Mouse (Mus musculus) forebrain, embryonic 13.5 days (tissue): Measurements from ENCODE around the gene Camk1d. TPM values are rescaled to one million over a fixed set of nuclear protein-coding genes. Genes with fewer than 3 reads are reported as not detected.

ENCODE experiments used
- ATAC-seq: fragments of 200-750 bp; cut with Nextera tagmentation; 2 replicates; pipeline ENCODE4 v1.8.0; 2017
- H3K27ac ChIP-seq: fragments of 300-500 bp; sonication (generic); 2 replicates; pipeline ENCODE4 v1.5.1; 2015; ENCODE audit warnings: inconsistent platforms, mild to moderate bottlenecking, moderate library complexity
- H3K27me3 ChIP-seq: fragments of 300-500 bp; sonication (generic); 2 replicates; pipeline ENCODE4 v1.6.1; 2015; ENCODE audit warnings: mild to moderate bottlenecking, inconsistent platforms
- H3K36me3 ChIP-seq: fragments of 300-500 bp; sonication (generic); 2 replicates; pipeline ENCODE4 v1.6.1; 2015; ENCODE audit warnings: mild to moderate bottlenecking, inconsistent platforms; ENCODE audit not compliant: poor library complexity, severe bottlenecking
- H3K4me1 ChIP-seq: fragments of 300-500 bp; sonication (generic); 2 replicates; pipeline ENCODE4 v1.6.1; 2015; ENCODE audit warnings: inconsistent platforms
- H3K4me2 ChIP-seq: fragments of 300-500 bp; sonication (generic); 2 replicates; pipeline ENCODE4 v1.6.1; 2015; ENCODE audit warnings: inconsistent platforms, mild to moderate bottlenecking, moderate library complexity
- H3K4me3 ChIP-seq: fragments of 300-500 bp; sonication (generic); 2 replicates; pipeline ENCODE4 v1.5.1; 2015; ENCODE audit warnings: mild to moderate bottlenecking, inconsistent platforms
- H3K9ac ChIP-seq: fragments of 300-500 bp; sonication (generic); 2 replicates; pipeline ENCODE4 v1.6.1; 2015; ENCODE audit warnings: mild to moderate bottlenecking, inconsistent platforms
- H3K9me3 ChIP-seq: fragments of 300-500 bp; sonication (generic); replicated peaks from 2 replicates; pipeline ENCODE4 v1.6.1; 2016; ENCODE audit warnings: inconsistent platforms
- WGBS: fragments of 180-500 bp; shearing (Covaris S2); methylation state at CpG from one replicate; pipeline ENCODE4 v1.1.7; 2015; 5-methylcytosine and 5-hydroxymethylcytosine counted together
- polyA plus RNA-seq: library from polyadenylated mRNA; unstranded; fragments of >200 nt; fragmentation: Nextera tagmentation; extraction: Ambion mirVana; gene quantifications from 2 replicates; pipeline ENCODE4 v1.2.1, GENCODE M21; 2015

Camk1d gene
- polyA plus RNA-seq, 1 experiment from 2014 or later, result 2.8 TPM

GRCm38 (mm10) chr2:5675431-5676142 lies 38.7 kb downstream of the Camk1d start:
- ATAC-seq, result peak; percentile 87
- 71% methylated on average over 12 of the region's 12 CpGs for WGBS
- Histone ChIP-seq H3K27me3 (no peaks in the 10 kb centered on the region), H3K27ac (peak overlapping the region; percentile 21; the same call in 1 of the 2 replicates), H3K4me1 (peaks cover 15% of the 10 kb centered on the region), H3K9me3 (no peaks in the 10 kb centered on the region), H3K36me3 (no peaks in the 10 kb centered on the region), H3K9ac (no peak overlapping the region), H3K4me3 (no peak overlapping the region), H3K4me2 (no peak overlapping the region)

GRCm38 (mm10) chr2:5674512-5674911 lies 39.8 kb downstream of the Camk1d start:
- no peak for ATAC-seq
- Histone ChIP-seq H3K27me3 (no peaks in the 10 kb centered on the region), H3K4me1 (peaks cover 15% of the 10 kb centered on the region), H3K9me3 (no peaks in the 10 kb centered on the region), H3K36me3 (no peaks in the 10 kb centered on the region), H3K4me2 (no peak overlapping the region), H3K27ac (no peak overlapping the region), H3K9ac (no peak overlapping the region), H3K4me3 (no peak overlapping the region)
- 91% methylated on average over 9 of the region's 9 CpGs for WGBS

GRCm38 (mm10) chr2:5673816-5674215 lies 40.5 kb downstream of the Camk1d start:
- no peaks in the 10 kb centered on the region for H3K9me3 ChIP-seq
- H3K4me3 ChIP-seq, result no peak overlapping the region
- ATAC-seq, result no peak
- H3K27ac ChIP-seq, result no peak overlapping the region
- H3K9ac ChIP-seq, result no peak overlapping the region
- H3K36me3 ChIP-seq, result no peaks in the 10 kb centered on the region
- peaks cover 15% of the 10 kb centered on the region for H3K4me1 ChIP-seq
- 85% methylated on average over 6 of the region's 6 CpGs for WGBS
- H3K27me3 ChIP-seq, result no peaks in the 10 kb centered on the region
- H3K4me2 ChIP-seq, result no peak overlapping the region

GRCm38 (mm10) chr2:5672906-5673589 lies 41.3 kb downstream of the Camk1d start:
- Histone ChIP-seq H3K9ac (no peak overlapping the region), H3K4me2 (no peak overlapping the region), H3K4me3 (no peak overlapping the region), H3K4me1 (peaks cover 15% of the 10 kb centered on the region), H3K36me3 (no peaks in the 10 kb centered on the region), H3K27ac (no peak overlapping the region), H3K27me3 (no peaks in the 10 kb centered on the region), H3K9me3 (no peaks in the 10 kb centered on the region)
- no peak for ATAC-seq
- 79% methylated on average over 7 of the region's 7 CpGs for WGBS

GRCm38 (mm10) chr2:5670146-5670545 lies 44.2 kb downstream of the Camk1d start:
- no peak for ATAC-seq
- H3K27ac ChIP-seq, result no peak overlapping the region
- no peak overlapping the region for H3K4me2 ChIP-seq
- H3K9me3 ChIP-seq, result no peaks in the 10 kb centered on the region
- no peaks in the 10 kb centered on the region for H3K36me3 ChIP-seq
- H3K27me3 ChIP-seq, result no peaks in the 10 kb centered on the region
- 89% methylated on average over 10 of the region's 10 CpGs for WGBS
- H3K4me3 ChIP-seq, result no peak overlapping the region
- H3K4me1 ChIP-seq, result no peaks in the 10 kb centered on the region
- no peak overlapping the region for H3K9ac ChIP-seq

GRCm38 (mm10) chr2:5669498-5670040 lies 44.7 kb downstream of the Camk1d start:
- ATAC-seq, result no peak

GRCm38 (mm10) chr2:5668940-5669339 lies 45.4 kb downstream of the Camk1d start:
- H3K9ac ChIP-seq, result no peak overlapping the region
- H3K4me2 ChIP-seq, result no peak overlapping the region
- H3K9me3 ChIP-seq, result no peaks in the 10 kb centered on the region
- H3K36me3 ChIP-seq, result no peaks in the 10 kb centered on the region
- no peak overlapping the region for H3K4me3 ChIP-seq
- no peak overlapping the region for H3K27ac ChIP-seq
- H3K4me1 ChIP-seq, result no peaks in the 10 kb centered on the region
- no peaks in the 10 kb centered on the region for H3K27me3 ChIP-seq
- no peak for ATAC-seq
- WGBS, result 81% methylated on average over 4 of the region's 4 CpGs

More at GRCm38 (mm10) chr2:5669498-5670040, 44.7 kb downstream of the Camk1d start:
- H3K9me3 ChIP-seq, result no peaks in the 10 kb centered on the region
- H3K4me2 ChIP-seq, result no peak overlapping the region
- 93% methylated on average over 15 of the region's 15 CpGs for WGBS
- H3K4me3 ChIP-seq, result no peak overlapping the region
- H3K27ac ChIP-seq, result no peak overlapping the region
- no peak overlapping the region for H3K9ac ChIP-seq
- no peaks in the 10 kb centered on the region for H3K36me3 ChIP-seq
- H3K4me1 ChIP-seq, result no peaks in the 10 kb centered on the region
- H3K27me3 ChIP-seq, result no peaks in the 10 kb centered on the region

- no peak overlapping the region for H3K4me2 ChIP-seq
- no peak overlapping the region for H3K4me3 ChIP-seq
- H3K9ac ChIP-seq, result no peak overlapping the region
- H3K36me3 ChIP-seq, result no peaks in the 10 kb centered on the region
- no peaks in the 10 kb centered on the region for H3K9me3 ChIP-seq
- WGBS, result 93% methylated on average over 9 of the region's 9 CpGs
- H3K27me3 ChIP-seq, result no peaks in the 10 kb centered on the region
- H3K27ac ChIP-seq, result no peak overlapping the region
- no peaks in the 10 kb centered on the region for H3K4me1 ChIP-seq
- no peak for ATAC-seq
These were observed 50.8 kb downstream of the Camk1d start for GRCm38 (mm10) chr2:5663499-5663898.

- Histone ChIP-seq H3K27ac (no peak overlapping the region), H3K4me2 (no peak overlapping the region), H3K4me3 (no peak overlapping the region), H3K9ac (no peak overlapping the region), H3K27me3 (no peaks in the 10 kb centered on the region), H3K36me3 (no peaks in the 10 kb centered on the region), H3K9me3 (no peaks in the 10 kb centered on the region), H3K4me1 (no peaks in the 10 kb centered on the region)
- ATAC-seq, result no peak
- 68% methylated on average over 5 of the region's 5 CpGs for WGBS
These were observed 52.4 kb downstream of the Camk1d start for GRCm38 (mm10) chr2:5661946-5662345.

- no peaks in the 10 kb centered on the region for H3K9me3 ChIP-seq
- H3K4me1 ChIP-seq, result no peaks in the 10 kb centered on the region
- no peak for ATAC-seq
- no peak overlapping the region for H3K27ac ChIP-seq
- H3K27me3 ChIP-seq, result no peaks in the 10 kb centered on the region
- no peaks in the 10 kb centered on the region for H3K36me3 ChIP-seq
- H3K4me3 ChIP-seq, result no peak overlapping the region
- H3K9ac ChIP-seq, result no peak overlapping the region
- H3K4me2 ChIP-seq, result no peak overlapping the region
- 88% methylated on average over 3 of the region's 3 CpGs for WGBS
These were observed 56.3 kb downstream of the Camk1d start for GRCm38 (mm10) chr2:5658000-5658399.

- H3K36me3 ChIP-seq, result no peaks in the 10 kb centered on the region
- ATAC-seq, result no peak
- no peak overlapping the region for H3K4me3 ChIP-seq
- no peak overlapping the region for H3K9ac ChIP-seq
- H3K27ac ChIP-seq, result no peak overlapping the region
- H3K27me3 ChIP-seq, result no peaks in the 10 kb centered on the region
- H3K4me1 ChIP-seq, result no peaks in the 10 kb centered on the region
- no peaks in the 10 kb centered on the region for H3K9me3 ChIP-seq
- no peak overlapping the region for H3K4me2 ChIP-seq
- 86% methylated on average over 3 of the region's 3 CpGs for WGBS
These were observed 58.0 kb downstream of the Camk1d start for GRCm38 (mm10) chr2:5656326-5656725.

GRCm38 (mm10) chr2:5652071-5652470 lies 62.2 kb downstream of the Camk1d start:
- 89% methylated on average over 6 of the region's 6 CpGs for WGBS
- no peaks in the 10 kb centered on the region for H3K4me1 ChIP-seq
- no peaks in the 10 kb centered on the region for H3K36me3 ChIP-seq
- H3K4me2 ChIP-seq, result no peak overlapping the region
- ATAC-seq, result no peak
- H3K27me3 ChIP-seq, result no peaks in the 10 kb centered on the region
- no peaks in the 10 kb centered on the region for H3K9me3 ChIP-seq
- no peak overlapping the region for H3K4me3 ChIP-seq
- H3K9ac ChIP-seq, result no peak overlapping the region
- no peak overlapping the region for H3K27ac ChIP-seq
